Mouse (Mus musculus) ES-Bruce4 (cell line): Measurements from ENCODE around the gene Cebpg. TPM values are rescaled to one million over a fixed set of nuclear protein-coding genes. Genes with fewer than 3 reads are reported as not detected.
A peak's percentile ranks its signal among the peaks of the same experiment; 100 is the strongest.

Experiments used
- H3K27ac ChIP-seq: 2 replicates; pipeline ENCODE4 v1.5.1; 2012; ENCODE audit warnings: low read length, inconsistent platforms; ENCODE audit not compliant: insufficient read depth
- H3K27me3 ChIP-seq: 2 replicates; pipeline ENCODE4 v1.6.1; 2012; ENCODE audit warnings: mild to moderate bottlenecking, low read length, inconsistent platforms; ENCODE audit not compliant: control insufficient read depth, poor library complexity, insufficient read depth, severe bottlenecking
- H3K36me3 ChIP-seq: 2 replicates; pipeline ENCODE4 v1.6.1; 2012; ENCODE audit warnings: inconsistent platforms, mild to moderate bottlenecking, low read length, moderate library complexity; ENCODE audit not compliant: control insufficient read depth, poor library complexity, insufficient read depth, severe bottlenecking
- H3K4me1 ChIP-seq: one replicate; pipeline ENCODE4 v1.8.1; 2011; ENCODE audit warnings: low read length; ENCODE audit not compliant: control insufficient read depth, insufficient read depth
- H3K4me3 ChIP-seq: 2 replicates; pipeline ENCODE4 v1.5.1; 2011; ENCODE audit warnings: low read depth, mild to moderate bottlenecking, low read length
- H3K9ac ChIP-seq: 2 replicates; pipeline ENCODE4 v1.6.1; 2012; ENCODE audit warnings: low read depth, mild to moderate bottlenecking, inconsistent platforms; ENCODE audit not compliant: poor library complexity, severe bottlenecking
- H3K9me3 ChIP-seq: replicated peaks from 2 replicates; pipeline ENCODE4 v1.6.1; 2012; ENCODE audit warnings: mild to moderate bottlenecking, low read length, inconsistent platforms; ENCODE audit not compliant: control insufficient read depth, poor library complexity, insufficient read depth, severe bottlenecking
- CTCF ChIP-seq: IDR thresholded peaks from one replicate; pipeline ENCODE4 v1.8.1; 2011; ENCODE audit warnings: low read depth, low read length
- EP300 ChIP-seq: IDR thresholded peaks from 2 replicates; pipeline ENCODE4 v1.6.1; 2011; ENCODE audit warnings: low read depth, low read length; ENCODE audit not compliant: insufficient read depth
- POLR2A ChIP-seq: IDR thresholded peaks from one replicate; pipeline ENCODE4 v1.8.1; 2011; ENCODE audit warnings: low read length; ENCODE audit not compliant: insufficient read depth
- polyA plus RNA-seq: library from polyadenylated mRNA; stranded (reverse); fragments of >200 nt; gene quantifications from 2 replicates; pipeline ENCODE4 v1.2.4, GENCODE M21; 2011; ENCODE audit warnings: low read depth; ENCODE audit not compliant: missing spikeins, insufficient read depth, insufficient read length

Cebpg gene
- polyA plus RNA-seq, 1 experiment = 33.0 TPM

DNA sequence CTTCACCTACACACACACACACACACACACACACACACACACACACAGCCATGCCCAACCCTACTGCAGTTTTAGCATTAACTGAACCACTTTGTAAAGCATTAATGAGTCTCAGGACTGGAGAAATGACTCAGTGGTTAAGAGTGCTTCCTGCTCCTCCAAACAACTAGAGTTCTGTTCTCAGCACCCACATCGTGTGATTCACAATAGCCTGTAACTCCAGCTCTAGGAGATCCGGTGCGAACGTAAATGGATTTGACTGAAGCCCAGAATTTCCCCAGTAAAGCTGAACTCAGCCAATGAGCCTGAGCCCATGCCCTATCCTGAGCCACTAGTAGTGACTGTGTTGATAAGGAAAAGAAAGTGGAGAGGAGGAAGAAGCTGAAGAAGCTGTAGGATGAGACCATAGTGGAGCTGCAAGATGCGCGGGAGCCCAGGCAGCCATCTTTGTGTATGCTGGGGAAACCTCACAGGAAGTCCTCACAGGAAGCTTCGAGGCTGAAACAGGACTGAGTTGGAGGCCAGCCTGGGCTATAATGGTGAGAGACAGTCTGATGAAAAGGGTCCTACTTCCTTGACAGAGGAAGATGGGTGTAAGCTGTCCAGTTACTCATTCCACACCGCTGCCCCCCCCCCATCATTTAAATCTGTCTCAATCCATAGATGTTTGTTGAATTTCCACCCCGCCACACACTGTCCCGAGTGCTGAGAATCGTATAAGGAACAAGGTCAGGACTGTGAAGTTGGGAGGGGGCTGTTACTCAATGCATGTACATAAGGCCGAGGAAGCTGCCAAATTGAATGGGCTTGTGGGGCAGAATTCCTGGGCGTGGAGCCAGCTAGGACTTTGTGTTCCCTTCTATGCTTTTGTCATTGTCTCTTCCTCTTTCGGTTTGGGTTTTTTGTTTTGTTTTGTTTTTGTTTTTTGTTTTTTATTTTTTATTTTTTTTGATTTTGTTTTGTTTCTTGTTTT, 8.2 kb upstream of the Cebpg start:
- Histone ChIP-seq H3K27ac (no peak overlapping the region), H3K9me3 (no peaks in the 10 kb centered on the region)
- TF ChIP-seq CTCF (no peak), POLR2A (no peak), EP300 (no peak)

DNA sequence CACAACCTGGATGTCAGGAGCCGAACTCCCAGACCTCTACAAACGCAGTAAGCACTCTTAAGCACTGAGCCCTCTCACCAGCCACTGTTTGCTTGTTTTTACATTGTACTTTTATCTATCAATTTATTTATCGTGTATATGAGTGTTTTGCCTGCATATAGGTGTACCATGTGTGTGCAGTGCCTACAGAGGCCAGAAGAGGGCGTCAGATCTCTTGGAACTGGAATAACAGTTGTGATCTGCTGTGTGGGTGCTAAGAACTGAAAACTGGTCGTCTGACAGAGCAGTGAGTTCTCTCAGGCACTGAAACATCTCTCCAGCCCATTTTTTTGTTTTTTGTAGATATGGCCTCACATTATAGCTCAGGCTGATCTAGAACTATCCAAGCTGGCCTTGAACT, 3.1 kb upstream of the Cebpg start:
- TF ChIP-seq CTCF (no peak), EP300 (no peak), POLR2A (no peak)
- H3K36me3 ChIP-seq = no peaks in the 10 kb centered on the region
- H3K4me1 ChIP-seq = peaks cover 1% of the 10 kb centered on the region
- H3K9ac ChIP-seq = no peak overlapping the region
- H3K27ac ChIP-seq = no peak overlapping the region
- H3K4me3 ChIP-seq = no peak overlapping the region
- no peaks in the 10 kb centered on the region for H3K27me3 ChIP-seq
- no peaks in the 10 kb centered on the region for H3K9me3 ChIP-seq

More for the DNA sequence above, 8.2 kb upstream of the Cebpg start:
- Histone ChIP-seq H3K4me1 (no peaks in the 10 kb centered on the region), H3K9ac (no peak overlapping the region), H3K27me3 (no peaks in the 10 kb centered on the region), H3K4me3 (no peak overlapping the region), H3K36me3 (no peaks in the 10 kb centered on the region)

DNA sequence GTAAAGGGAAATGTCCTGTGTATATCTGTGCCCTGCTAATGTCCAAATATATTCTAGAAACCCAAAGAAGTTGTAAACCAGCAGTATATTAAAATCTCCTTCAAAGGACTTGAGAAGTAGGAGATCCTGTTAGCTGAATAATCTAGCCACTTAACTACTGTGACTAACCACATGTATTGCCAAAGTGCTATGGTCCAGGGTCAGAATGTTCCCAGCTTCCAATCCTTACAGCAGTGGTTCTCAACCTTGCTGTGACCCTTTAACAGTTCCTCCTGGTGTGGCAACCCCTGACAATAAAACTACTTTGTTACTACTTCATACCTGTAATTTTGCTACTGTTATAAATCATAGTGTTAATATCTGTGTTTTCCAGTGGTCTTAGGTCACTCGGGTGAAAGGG, 2.0 kb upstream of the Cebpg start:
- no peak overlapping the region for H3K4me3 ChIP-seq
- TF ChIP-seq EP300 (no peak), POLR2A (no peak), CTCF (no peak)
- no peaks in the 10 kb centered on the region for H3K9me3 ChIP-seq
- H3K9ac ChIP-seq = no peak overlapping the region
- H3K27me3 ChIP-seq = no peaks in the 10 kb centered on the region
- H3K4me1 ChIP-seq = peaks cover 1% of the 10 kb centered on the region
- no peaks in the 10 kb centered on the region for H3K36me3 ChIP-seq
- H3K27ac ChIP-seq = no peak overlapping the region

DNA sequence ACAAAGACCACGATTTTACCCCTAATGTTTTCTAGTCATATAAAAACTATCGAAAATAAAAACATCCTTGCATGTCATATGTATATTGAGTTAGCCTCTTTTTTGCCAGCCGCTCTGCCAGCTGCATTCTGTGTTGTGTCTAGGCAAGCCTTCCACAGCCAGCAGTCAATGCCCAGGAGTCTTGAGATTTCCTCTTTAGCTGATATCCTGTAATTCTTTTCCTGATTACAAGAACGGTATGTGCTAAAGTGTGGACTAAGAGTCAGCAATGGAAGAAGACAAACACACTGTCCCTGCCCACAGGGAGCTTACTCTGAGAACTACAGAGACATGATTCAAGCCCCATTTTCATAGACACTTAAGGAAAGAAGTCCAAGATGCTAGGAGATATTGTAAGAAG, 1.2 kb upstream of the Cebpg start:
- 0 out of 2 replicates have a peak overlapping the region, but pooled peaks have one; percentile 40 for H3K9ac ChIP-seq

GRCm38 (mm10) chr7:35056999-35057398, 626 bp upstream of the Cebpg start:
- H3K27me3 ChIP-seq = no peaks in the 10 kb centered on the region
- H3K4me1 ChIP-seq = peaks cover 1% of the 10 kb centered on the region
- no peaks in the 10 kb centered on the region for H3K36me3 ChIP-seq
- H3K27ac ChIP-seq = no peak overlapping the region
- H3K9ac ChIP-seq = peak overlapping the region; percentile 40; the same call in 1 of the 2 replicates
- TF ChIP-seq POLR2A (no peak), EP300 (no peak), CTCF (no peak)
- peak overlapping the region; percentile 39 for H3K4me3 ChIP-seq
- no peaks in the 10 kb centered on the region for H3K9me3 ChIP-seq

More for the DNA sequence above, 1.2 kb upstream of the Cebpg start:
- no peak for TF ChIP-seq POLR2A
- TF ChIP-seq EP300 = no peak
- TF ChIP-seq CTCF = no peak
- Histone ChIP-seq H3K4me3 (no peak overlapping the region), H3K27me3 (no peaks in the 10 kb centered on the region), H3K27ac (no peak overlapping the region), H3K36me3 (no peaks in the 10 kb centered on the region), H3K4me1 (peaks cover 1% of the 10 kb centered on the region), H3K9me3 (no peaks in the 10 kb centered on the region)
